Mouse (Mus musculus) liver, embryonic 14.5 days (tissue): ENCODE measurements around the gene Atxn1l.

Source experiments
- CTCF ChIP-seq: IDR thresholded peaks from 2 replicates; pipeline ENCODE4 v1.5.1; 2016; ENCODE audit warnings: antibody characterized with exemption, low read depth, control low read depth
- EP300 ChIP-seq: IDR thresholded peaks from 2 replicates; pipeline ENCODE4 v1.6.1; 2016; ENCODE audit warnings: antibody characterized with exemption, low read depth

DNA sequence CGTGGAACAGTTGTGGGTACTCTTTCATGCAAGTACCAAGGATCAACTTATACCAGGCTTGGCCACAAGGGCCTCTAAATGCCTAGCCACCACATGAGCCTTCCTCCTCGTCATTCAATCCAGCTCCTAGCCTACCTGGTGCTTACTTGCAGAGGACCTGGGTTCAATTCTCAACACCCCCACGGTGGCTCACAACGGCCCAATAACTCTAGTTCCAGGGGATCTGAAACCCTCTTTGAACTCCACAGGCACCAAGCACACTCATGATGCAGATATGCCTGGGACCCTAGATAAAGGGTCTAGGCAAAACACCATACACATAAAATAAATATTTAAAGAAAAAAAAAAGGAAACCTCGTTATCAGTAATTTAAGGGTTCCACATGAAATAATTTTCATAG lies 45.8 kb downstream of the Atxn1l start:
- TF ChIP-seq CTCF = peak; percentile 55
- no peak for TF ChIP-seq EP300
